Mouse (Mus musculus) heart, adult 8-10 months (tissue): Measurements from ENCODE around the gene Slc5a5. TPM values are rescaled to one million over a fixed set of nuclear protein-coding genes. Genes with fewer than 3 reads are reported as not detected.
A peak's percentile ranks its signal among the peaks of the same experiment; 100 is the strongest.

Experiments used
- DNase-seq: peaks from one replicate; pipeline ENCODE4 v3.0.0; 2022; ENCODE audit warnings: low spot score
- microRNA-seq: library from miRNA; unstranded; fragments of <30 nt; microRNA quantifications from one replicate; pipeline ENCODE4 v1.2.0, GENCODE M21; 2022
- total RNA-seq, 4 experiments: library from RNA; stranded (reverse); gene quantifications; 2 replicates each; pipeline ENCODE4 v1.2.4; 2022

Slc5a5 gene
- total RNA-seq, 4 experiments from 2014 or later, result not detected

DNA sequence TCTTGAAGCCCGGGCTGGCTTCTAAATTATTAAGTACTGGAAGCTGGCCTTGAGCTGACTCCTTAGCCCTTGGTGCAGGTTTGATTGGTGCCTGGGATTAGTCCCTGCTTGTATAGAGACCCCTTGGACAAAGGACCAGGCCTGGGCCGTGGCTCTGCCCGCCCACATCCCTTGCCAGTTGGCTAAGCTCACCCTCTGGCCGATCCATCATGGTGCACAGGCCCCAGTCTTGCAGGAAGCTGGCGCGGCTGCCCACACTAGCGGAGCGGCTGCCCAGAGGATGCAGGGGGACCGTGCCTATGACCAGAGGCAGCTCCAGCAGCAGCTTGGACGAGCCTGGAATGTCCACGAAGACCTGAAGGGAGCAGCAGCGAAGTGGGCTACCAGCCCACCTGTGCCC lies 55.9 kb downstream of the Slc5a5 start:
- DNase-seq, result no peak

DNA sequence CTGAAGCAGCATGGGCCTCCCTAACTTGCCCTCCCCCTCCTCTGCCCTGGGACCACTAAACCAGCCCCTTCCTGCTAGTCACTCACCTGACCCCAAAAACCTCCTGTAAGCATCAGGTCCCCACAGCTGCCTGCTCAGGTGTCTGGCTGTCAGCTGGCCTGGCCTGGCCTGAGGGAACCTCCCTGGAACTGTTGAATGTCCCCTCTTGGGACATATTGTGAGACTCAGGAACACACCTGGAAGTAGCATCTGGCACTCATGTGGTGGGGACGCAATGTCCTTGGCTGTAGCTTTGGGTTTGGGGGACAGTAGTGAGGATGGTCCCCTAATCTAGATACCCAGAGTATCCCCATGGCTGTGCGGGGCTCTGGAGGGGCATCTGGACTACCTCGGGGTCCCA lies 58.5 kb downstream of the Slc5a5 start:
- no peak for DNase-seq

DNA sequence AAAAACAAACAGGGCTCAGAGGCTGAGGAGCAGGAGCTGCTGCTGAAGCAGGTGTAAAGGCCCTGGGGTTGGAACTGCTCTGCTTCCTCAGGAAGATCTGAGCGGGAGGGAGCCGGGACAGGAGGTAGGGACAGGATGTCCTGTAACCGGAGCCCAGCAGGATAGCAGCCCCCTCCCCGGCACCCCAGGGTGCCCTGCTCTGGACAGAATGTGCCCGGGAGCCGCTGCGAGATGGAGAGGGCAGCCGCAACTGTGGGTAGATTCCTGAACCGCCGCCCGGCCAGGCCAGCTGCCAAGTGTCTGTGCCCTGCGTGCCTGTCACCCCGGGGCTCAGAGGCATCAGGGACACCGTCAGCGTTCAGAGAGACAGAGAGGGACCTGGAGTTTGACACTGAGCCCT lies 59.0 kb downstream of the Slc5a5 start:
- DNase-seq, result peak; percentile 72

DNA sequence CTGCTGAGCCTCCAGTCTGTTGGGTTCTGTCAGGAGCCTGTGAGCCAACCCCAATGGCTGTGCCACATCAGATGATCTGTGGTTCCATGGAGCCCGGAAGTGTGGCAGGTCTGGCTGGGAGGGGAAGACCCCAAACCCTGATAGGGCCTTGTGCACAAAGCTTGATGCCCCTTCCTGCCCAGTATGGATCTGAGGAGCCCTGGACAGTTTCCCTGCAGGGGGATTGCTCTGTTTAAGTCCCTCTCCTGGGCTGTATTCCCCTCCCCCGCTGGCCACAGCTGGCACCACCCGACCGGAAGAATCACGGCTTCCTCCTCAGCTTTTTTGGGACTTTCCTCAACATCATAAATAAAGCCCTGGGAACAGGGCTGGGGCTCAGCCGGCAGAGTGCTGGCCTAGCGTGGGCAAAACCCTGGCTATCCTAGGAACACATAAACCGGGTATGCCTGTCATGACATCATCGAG lies 59.5 kb downstream of the Slc5a5 start:
- DNase-seq, result peak; percentile 45

Small RNAs within 50 kb of the gene (microRNA-seq; reads per million reads assigned to microRNA genes)
- gene Mir1969 (not detected), gene Mir7067 (not detected)

Other genes starting within 250 kb of the Slc5a5 start
- gene Pgpep1, start 232.4 kb downstream of the Slc5a5 start, total RNA-seq, result 10 to 100 TPM; 40.0 to 57.7 (median 44.4) TPM
- gene Lsm4, start 219.5 kb downstream of the Slc5a5 start, total RNA-seq, result 10 to 100 TPM; 57.9 to 67.1 (median 63.4) TPM
- 100 to 1,000 TPM in 3 of 4 experiments, 10 to 100 TPM in 1; 84.2 to 134 (median 114) TPM for gene Jund, start 193.8 kb downstream of the Slc5a5 start, total RNA-seq
- gene Iqcn, start 189.3 kb downstream of the Slc5a5 start, total RNA-seq, result under 1 TPM in 1 of 4 experiments, not detected in 3; 0.06 TPM
- not detected for gene Gm3336, start 174.2 kb downstream of the Slc5a5 start, total RNA-seq
- gene Pde4c, start 169.0 kb downstream of the Slc5a5 start, total RNA-seq, result 1 to 10 TPM; 1.8 to 3.7 (median 2.4) TPM
- gene Rab3a, start 138.1 kb downstream of the Slc5a5 start, total RNA-seq, result 10 to 100 TPM; 46.3 to 60.7 (median 50.6) TPM
- 10 to 100 TPM; 23.2 to 32.5 (median 27.7) TPM for gene Mpv17l2, start 131.8 kb downstream of the Slc5a5 start, total RNA-seq
- gene Pik3r2, start 116.0 kb downstream of the Slc5a5 start, total RNA-seq, result 10 to 100 TPM; 19.3 to 24.1 (median 22.2) TPM
- gene Mast3, start 87.7 kb downstream of the Slc5a5 start, total RNA-seq, result 1 to 10 TPM; 6.5 to 8.4 (median 7.1) TPM
- under 1 TPM in 2 of 4 experiments, not detected in 2; 0.16 to 0.49 TPM for gene Il12rb1, start 84.3 kb downstream of the Slc5a5 start, total RNA-seq
- 10 to 100 TPM in 3 of 4 experiments, 1 to 10 TPM in 1; 7.9 to 23.0 (median 13.6) TPM for gene Arrdc2, start 53.0 kb downstream of the Slc5a5 start, total RNA-seq
- 10 to 100 TPM; 12.5 to 14.4 (median 13.2) TPM for gene Kcnn1, start 29.5 kb downstream of the Slc5a5 start, total RNA-seq
- gene Ccdc124, start 18.8 kb downstream of the Slc5a5 start, total RNA-seq, result 10 to 100 TPM; 37.9 to 47.4 (median 45.7) TPM
- 1,000 to 10,000 TPM in 2 of 4 experiments, 100 to 1,000 TPM in 2; 938 to 1,102 (median 988) TPM for gene Rpl18a, start 4.7 kb upstream of the Slc5a5 start, total RNA-seq
- gene Map1s, start 13.2 kb upstream of the Slc5a5 start, total RNA-seq, result 10 to 100 TPM; 17.8 to 24.5 (median 20.6) TPM